Mouse (Mus musculus): ENCODE measurements at regions not wholly inside any gene's neighbourhood (a gene's known extent, or its start where the extent isn't known, plus 50 kb on each side); places are given as distances from the start of the nearest gene placed in this dataset.

DNA sequence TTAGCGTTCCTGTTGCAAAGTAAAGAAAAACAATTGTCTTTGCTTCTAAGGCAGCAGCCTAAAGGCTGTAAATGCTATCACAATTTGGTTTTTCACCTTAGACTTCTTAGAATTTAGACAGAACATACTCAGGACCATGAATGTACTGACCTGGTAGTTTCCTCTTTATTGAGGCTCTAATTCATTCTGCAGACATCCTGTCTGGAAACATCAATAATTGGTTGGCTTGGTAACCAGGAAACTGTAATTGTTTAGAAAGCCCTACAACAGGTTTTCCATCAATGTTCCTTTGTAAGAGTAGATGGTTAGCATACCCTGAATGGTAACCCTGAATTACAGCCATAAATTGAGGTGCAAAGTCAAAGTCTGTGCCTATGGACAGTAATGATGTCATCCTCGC lies 67.4 kb upstream of the Prr30 start:
- no peak for DNase-seq (ENCODE audit: low spot score)
